Mouse (Mus musculus) Muller cell, postnatal 12 days (primary cell): ENCODE data around the gene Crhr1.

Experiments used
- DNase-seq: peaks from one replicate; pipeline ENCODE4 v3.0.0-alpha.2; 2015; ENCODE audit errors: inconsistent ontology term

The Crhr1 gene

DNA sequence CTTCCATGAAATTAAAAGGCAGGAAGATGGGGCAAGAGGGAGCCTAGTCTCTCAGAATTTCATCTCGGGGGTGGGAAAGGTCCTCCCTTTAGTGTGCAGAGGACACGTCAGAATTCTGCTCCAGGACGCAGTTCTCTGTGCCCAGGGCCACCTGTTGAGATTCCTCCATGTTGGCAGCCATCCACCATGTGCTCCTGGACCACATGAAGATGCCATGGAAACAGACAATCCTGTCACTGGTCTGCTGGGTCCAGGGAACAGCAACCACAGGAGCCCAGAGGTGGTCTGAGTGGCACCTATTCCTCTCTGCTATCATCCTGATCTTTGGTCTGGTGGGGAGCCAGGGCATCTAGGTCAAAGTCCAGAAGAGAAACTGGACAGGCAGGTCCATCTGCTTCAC is 6.3 kb downstream of the Crhr1 start:
- no peak for DNase-seq

DNA sequence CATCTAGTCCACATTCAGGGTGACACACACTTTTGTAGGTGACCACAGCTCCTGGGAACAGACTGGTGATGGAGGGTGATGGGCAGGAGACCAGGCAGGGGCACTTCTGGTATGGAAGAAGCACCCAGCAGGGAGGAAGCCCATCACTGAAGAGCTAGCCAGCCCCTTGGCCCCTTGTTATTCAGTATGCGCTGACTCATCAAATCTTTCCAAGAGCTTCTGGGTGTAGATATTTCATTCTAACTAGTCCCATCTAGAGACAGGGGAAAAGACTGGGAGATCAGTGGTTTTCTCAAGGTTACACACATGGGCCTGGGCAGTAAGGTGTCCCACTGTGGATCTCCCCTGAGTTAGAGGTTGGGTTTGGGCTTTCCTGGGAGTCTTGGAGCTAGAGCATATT is 12.3 kb downstream of the Crhr1 start:
- DNase-seq: no peak

DNA sequence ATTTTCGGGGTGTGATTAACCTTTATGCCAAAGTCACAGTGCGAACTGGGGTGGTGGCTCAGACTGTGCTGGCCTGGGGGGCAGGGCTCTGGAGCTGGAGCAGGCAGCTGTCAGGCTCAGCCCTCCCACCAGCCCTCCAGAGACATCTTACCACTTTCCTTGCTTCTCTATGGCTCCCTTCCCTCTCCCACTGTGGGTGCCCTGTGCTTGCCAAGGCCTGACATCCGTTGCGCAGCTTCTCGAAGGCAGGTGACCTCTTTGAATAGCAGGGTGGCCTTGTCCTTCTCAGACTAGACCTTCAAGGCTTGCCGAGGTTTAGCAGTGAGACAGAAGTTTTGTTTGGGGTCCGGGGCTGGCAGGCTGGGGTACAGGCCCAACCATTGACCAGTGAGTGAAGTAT is 16.1 kb downstream of the Crhr1 start:
- DNase-seq: no peak

DNA sequence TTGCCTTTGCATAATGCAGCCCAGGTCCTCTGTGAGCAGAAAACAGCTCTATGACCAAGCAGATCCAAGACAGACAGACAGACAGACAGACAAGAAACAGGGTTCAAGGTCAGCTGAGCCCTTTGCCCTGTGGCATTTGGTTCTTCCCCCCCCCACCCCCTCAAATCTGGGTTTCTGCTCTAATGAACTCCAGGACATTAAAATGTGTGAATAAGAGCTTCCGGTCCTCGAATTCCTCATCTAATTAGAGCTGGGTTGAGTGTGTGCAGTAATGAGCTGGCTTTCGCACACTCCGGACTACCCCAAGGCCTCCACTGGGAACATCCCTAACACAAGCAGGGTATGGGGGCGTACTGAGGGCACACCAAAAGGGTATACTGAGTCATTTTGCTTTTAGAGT is 18.3 kb downstream of the Crhr1 start:
- peak; percentile 85 for DNase-seq

DNA sequence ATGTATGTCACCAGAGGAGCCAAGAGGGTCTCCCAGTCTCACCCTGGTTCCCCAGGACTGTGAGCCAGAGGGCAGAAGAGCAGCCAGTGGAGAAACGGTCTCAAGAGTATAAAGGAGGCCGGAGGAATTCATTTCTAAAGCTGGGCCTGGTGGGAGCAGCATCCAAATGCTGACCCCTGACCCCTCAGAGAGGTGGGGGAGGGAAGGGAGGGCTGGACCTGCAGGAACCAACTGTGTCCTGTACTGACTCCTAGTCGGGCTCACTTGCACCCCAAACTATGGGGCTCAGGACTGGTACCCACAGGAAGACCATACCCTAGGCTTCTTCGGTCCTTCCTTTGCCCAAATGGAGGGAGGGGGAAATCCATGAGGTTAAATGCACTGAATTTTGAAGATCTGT is 21.7 kb downstream of the Crhr1 start:
- DNase-seq: no peak

DNA sequence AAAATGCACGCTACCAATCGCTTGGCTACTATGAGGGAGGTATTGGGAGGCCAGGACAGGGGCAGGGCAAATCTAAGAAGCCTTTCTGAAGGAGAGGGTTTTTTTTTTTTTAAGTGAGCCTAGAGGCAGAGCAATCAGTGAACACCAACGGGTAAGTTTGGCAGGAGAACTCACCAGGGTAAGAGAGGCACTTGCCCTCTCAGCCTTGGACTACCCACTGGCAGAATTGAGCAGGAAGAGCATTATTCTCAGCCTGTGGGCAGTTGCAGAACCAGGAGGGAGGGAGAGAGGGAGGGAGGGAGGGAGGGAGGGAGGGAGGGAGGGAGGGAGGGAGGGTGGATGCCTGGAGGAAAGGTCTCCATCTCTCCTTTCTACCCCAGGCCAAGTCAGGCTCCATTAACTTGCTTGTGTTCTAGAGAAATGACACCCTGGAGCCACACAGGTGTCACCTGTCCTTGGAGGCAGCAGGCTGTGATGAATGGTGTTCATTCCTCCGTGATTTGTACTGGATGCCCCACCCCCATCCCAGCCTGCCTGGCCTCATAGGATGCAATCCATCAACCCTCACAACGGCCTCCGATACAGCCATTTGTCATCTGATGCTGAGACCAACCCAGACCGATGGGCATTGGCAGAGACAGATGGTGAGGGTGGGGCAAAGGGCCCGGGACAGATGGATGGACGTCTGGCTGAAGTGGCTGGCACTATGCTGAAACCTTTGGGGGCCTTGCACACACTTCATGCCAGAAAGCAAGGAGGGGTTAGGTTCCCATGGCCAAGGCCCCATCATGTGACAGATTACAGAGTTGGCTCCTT is 22.4 kb downstream of the Crhr1 start:
- DNase-seq: no peak

DNA sequence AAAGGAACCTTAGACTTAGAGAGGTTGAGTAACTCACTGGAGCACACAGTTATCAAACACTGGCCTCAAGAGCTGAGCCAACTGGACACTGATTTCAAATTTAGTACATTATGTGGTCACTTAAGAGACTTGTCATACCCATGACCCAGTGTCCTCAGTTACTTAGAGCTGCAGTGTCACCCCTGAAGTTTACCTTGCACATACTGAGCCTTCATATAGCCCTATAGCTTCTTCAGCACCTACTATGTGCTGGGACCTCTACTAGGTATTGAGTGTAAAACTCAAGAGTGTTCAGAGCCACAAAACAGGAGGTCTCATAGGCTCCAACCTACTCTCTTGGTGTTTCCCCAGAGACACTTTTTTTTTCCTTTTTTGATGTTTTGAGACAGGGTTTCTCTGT is 23.2 kb downstream of the Crhr1 start:
- no peak for DNase-seq

DNA sequence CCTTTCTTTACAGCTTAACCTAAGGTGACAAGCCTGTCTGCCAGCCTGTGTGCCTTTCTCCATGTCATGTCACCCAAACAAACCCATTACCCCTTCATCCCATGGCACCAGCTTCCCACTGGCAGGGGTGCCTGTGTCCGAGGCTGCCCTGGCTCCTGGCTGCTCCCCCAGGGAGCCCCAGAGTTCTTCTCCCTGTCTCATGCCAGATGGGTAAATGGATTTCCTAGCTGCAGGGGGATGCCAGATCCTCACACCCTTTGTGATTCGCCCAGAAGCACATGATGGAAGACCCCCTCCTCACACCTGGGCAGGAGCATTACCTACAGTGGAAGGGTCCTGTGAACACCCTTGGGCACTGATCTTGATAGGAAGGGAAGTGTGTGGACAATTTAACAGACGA is 23.7 kb downstream of the Crhr1 start:
- DNase-seq: no peak

DNA sequence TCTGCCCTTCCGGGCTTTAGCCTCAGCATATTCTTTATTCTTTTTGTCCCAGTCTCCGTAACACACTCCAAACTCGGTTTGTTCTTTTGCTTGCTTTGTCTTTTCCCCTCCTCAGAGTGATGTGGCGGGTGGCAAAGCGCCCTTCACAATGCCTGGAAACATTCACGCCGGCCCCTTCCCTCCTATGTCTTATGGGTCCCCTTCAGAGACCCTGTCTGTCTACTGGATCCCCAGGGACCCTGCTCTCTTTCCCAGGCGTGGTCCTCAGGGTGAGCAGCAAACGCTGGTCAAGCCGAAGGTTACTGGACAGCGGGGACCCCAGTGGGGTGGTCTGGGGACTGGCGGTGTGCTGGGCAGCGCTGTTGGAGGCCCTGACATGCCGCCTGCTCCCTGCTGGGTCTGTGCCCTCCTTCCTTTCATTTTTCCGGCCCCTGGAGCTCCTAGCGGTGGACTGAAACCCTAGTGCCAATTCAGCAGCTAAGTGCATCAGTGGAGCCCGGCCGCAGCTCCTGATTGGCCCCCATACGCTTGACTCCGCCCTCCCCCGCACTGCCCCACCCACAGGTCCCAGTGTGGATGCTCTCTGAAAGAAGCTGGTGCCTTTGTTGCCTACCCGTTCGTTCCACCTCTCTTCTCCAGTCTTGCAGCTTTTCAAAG is 25.1 kb downstream of the Crhr1 start:
- DNase-seq: peak; percentile 88

DNA sequence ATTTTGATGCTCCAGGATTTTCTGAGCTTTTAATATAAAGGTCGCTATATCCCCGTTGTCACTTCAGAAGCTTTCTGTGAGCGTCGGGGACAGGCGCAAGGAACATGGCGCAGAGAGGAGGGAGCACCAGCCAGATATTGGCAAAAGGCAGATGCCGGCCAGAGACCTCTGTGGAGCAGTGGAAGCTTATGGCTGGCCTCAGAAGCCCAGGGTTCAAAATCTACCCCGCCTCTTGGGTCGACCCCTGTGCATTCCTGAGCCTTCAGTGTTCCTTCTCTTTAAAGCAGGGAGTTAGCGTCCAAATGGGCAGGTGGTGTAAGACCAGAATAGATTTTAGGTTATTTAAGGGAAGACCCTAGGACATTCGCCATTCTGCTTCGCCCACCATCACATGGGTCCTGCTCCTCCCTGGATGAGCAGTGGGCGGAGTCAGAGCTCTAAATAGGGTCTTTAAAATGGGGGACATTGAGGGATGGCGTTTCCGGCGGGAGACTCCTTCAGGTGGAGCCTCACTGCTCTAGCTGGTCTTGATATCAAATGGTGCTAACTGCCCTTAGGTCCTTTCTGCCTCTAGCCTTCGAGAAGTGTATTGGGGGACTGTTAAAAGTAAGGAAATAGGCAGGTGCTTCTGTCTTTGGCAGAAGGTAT is 25.7 kb downstream of the Crhr1 start:
- DNase-seq: no peak

DNA sequence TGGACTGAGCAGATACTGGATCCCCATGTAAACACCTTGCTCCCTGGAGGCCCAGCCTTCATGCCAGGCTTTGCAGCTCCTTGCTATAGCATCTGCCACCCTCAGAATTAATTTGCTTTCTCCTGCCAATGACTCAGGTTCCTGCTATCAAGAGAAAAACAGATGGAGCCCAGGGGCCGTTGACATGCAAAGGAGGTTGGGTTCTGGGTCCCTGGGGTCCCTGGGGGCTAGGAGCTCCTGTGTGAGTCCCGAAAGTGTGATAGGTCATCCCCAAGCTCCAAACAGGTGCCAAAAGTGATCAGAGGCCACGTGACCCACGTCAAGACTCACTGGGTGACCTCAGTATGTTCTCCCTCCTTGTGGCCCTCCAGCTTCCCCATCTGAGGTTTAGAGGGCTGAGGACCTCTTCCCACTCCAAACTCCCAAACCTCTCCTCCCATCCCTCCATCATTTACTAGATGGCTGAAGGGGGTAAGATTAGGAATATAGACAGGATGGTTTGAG is 27.2 kb downstream of the Crhr1 start:
- no peak for DNase-seq

DNA sequence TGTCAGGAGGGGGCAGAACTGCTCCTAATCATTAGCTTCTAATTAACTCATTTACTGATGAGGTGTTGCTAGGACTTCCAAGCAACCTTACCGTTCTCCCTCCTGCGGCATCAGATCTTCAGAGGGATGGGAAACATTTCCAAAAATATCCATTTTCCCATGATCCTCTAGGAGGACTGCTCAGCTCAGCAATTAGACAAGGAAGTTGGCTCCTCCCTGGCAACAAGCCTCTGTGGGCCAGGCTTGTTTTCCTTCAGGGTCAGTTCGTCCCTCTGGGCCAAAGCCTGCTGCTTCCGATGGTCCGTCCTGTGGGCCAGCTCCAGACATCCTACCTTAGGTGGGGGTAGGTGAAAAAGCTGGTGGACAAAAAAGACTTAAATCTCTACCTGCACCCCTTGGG is 28.5 kb downstream of the Crhr1 start:
- DNase-seq: no peak

DNA sequence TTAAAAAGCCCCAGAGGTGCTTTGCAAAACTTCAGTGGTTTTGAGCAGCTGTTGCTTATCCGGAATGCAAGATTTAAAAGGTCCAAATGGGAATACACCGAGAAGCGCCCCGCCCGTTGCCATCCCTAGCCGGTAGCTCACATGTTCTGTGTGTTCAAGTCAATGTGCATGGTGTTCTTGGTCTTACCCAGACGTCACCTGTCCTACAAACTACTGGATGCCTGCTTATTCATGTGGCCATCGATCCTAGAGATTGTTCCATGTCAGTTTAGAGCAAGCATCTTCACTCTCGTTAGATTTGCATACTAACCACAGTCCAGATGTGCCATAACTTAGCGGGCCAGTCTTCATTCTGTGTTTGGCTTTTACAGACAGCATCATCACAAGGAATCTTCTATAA is 31.6 kb downstream of the Crhr1 start:
- DNase-seq: no peak

DNA sequence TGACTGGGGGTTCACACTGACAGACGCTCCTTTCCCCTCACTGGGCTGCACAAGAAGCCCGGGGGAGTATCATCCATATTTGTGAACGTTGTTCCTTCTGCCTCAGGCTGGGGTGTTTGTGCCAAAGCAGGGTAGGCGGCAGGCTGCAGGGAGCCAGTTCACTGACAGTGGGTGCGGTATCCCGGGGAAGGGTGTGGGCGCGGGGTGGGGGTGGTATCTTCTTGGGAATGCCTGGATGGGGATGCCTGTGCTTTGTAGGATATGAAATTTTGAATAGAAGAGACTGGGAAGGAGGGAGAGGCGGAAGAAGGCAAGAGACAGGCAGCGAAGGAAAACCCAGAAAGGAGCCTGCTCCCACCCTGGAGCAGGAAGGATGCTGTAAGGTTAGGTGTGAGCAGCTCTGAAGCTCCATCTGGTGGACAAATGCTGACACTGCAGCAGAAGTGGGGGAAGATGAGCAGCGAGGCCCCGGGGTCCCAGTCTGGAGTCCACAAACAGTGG is 38.7 kb downstream of the Crhr1 start:
- DNase-seq: peak; percentile 30

DNA sequence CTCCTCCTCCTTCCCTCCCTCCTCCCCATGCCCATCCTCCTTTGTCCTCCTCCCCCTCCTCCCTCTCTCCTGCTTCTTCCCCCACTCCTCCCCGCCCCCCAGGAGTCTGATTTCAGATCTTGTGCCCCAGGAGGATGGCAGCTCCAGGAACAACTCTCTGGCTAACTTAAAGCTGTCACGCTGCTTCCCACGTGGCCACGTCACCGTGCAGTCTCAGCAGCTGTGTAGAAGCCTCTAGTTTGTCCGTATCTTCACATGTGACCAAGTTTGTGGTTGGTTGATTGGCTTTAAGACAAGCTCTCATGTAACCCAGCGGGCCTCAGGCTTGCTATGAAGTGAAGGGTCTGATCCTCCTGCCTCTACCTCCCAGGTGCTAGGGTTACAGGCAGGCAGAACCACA is 46.2 kb downstream of the Crhr1 start:
- DNase-seq: no peak

DNA sequence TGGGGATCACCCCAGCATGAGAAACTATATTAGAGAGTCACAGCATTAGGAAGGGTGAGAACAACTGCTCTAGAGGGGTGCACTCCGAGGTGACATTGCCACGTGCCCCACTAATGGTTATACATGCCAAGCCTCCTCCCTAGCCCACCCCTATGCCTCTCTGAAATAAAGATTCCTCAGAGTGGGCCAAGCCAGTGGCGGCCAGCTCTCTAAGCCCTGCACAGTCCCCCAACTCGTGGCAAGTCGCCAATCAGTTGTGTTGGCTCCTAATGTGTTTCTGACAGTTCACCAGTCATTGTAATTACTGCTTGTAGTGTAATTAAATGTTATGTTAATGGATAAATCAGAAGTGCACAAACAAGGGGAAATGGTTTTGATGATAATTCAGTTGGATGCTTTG is 47.1 kb downstream of the Crhr1 start:
- DNase-seq: peak; percentile 70

DNA sequence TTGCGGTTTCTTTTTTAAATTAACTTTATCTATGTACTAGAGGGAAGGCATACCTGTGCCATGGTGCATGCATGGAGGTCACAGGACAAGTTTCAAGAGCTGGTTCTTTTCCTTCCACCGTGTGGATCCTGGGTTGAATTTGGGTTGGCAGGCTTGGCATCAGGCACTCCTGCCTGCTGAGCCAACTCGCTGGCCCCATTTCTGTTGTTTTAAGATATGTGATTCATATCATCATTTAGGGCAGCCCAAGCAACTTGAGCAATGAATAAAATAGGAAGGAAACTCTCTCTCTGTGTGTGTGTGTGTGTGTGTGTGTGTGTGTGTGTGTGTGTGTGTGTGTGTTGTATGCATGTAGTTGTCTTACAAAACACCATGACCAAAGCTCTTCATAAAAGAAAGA is 49.5 kb downstream of the Crhr1 start:
- DNase-seq: no peak

DNA sequence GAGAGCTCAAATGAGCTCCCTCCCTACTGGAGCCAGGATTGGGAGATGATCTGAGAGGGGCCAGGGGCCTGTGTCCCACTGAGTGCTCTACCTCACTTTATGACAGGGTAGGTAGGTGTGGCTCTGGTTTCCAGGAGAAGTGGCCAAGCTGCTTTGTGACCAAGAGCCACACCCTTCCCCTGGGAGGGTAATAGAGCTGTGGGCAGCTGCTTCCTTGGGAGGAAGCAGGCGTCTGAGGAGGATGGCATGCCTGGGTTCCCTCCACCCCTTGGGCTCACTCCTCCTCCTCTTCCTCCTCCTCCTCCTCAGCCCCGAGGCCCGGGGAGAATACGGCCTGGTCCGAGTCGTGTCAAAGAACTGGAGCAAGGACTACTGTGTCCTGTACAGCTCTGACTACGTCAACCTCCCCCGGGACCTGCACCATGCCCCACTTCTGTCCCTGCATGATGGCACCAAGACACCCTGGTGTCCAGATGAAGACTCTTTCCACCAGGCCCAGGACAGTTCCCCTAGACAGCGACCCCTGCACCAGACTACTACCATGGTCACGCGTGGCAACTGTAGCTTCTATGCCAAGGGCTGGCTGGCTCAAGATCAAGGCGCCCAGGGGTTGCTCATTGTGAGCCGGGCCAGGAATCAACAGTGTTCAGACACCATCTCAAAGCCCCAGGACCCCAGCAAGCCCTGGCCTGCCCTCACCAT is 53.6 kb downstream of the Crhr1 start, which contains the start of gene Sppl2c:
TSS of gene Sppl2c (plus strand) at position 193 of the 702 bp plus-strand sequence.
- DNase-seq: no peak

DNA sequence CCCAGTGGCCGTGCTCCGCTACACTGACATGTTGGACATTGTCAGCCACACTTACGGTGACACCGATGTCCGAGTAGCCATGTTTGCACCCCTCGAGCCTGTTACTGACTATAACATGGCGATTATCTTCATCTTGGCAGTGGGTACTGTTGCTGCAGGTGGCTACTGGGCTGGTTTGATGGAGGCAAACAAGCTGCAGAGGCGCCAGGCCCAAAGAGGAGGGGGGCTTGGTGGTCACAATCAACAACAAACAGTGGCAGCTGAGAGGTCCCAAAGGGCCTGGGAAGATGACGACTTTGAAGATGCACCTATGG is 54.1 kb downstream of the Crhr1 start:
- DNase-seq: no peak

DNA sequence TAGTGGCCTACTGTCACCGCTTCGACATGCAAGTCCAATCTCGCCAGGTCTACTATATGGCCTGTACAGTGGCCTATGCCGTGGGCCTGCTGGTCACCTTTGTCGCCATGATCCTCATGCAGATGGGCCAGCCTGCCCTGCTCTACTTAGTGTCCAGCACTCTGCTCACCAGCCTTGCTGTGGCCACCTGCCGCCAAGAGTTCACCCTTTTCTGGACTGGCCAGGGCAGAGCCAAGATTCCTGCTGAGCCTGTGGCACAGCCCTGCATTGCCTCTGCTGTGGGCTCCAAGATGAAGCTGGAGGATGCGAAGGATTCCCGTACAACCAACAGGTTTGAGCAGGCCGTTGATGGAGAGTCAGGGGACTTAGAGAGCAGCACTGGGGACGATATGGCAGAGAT is 55.1 kb downstream of the Crhr1 start:
- DNase-seq: no peak

DNA sequence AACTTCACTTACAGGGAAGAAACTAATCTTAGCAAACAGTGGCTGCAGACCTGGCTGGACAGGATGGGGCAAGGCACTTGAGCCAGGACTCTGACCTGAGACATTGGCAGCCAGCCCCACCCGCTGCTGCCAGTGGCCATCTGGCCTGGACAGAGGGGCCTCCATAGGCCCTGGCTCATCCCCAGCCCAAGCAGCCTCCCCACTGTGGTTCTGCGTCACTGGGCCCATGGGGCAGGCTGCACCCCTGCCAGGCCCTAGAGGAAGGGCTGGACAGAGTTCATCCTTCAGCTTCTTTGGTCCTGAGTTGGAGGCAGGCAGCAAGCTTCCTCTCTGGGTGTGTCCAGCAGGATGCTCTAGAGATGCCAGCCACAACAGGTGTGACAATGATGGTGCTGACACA is 57.4 kb downstream of the Crhr1 start:
- no peak for DNase-seq

DNA sequence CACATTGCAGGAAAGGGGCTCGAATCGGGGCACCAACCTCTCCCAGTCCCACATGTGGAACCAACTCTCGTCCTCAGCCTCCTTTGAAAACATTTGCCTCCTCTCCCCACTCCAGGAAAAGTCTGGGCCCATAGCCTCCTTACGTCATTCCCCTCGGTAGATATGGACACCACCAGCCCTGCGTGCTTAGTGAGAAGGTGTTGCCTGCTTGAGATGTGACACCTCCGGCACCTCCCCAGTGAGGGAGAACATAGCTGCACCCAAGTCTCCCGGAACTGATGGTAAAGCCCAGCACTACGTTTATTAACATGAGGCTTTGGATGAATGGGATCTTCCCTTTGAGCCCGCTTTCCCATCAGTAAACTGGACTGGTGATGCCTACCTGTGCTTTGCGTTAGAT is 62.7 kb downstream of the Crhr1 start:
- no peak for DNase-seq
